Mouse (Mus musculus): Measurements from ENCODE around the gene Rorb. TPM values are rescaled to one million over a fixed set of nuclear protein-coding genes. Genes with fewer than 3 reads are reported as not detected.
A peak's percentile ranks its signal among the peaks of the same experiment; 100 is the strongest.

Gene Rorb
- total and polyA plus RNA-seq, 2 experiments from 2014 or later = 11.9 to 17.0 TPM

GRCm38 (mm10) chr19:18889632-18890031, 221.4 kb downstream of the Rorb start:
- no peak for ATAC-seq
- no peak for TF ChIP-seq CTCF (IDR thresholded peaks at IDR 0.05; ENCODE audit: low read depth)
- H3K4me3 ChIP-seq (ENCODE audit: low read depth, low read length) = peak overlapping the region; percentile 33
- 48% methylated on average over 1 of the region's 1 CpGs for WGBS
- peak overlapping the region; percentile 50 for H3K9ac ChIP-seq
- H3K4me1 ChIP-seq (ENCODE audit: insufficient read depth) = no peaks in the 10 kb centered on the region
- H3K9me3 ChIP-seq (ENCODE audit: low read length) = no peaks in the 10 kb centered on the region
- H3K4me2 ChIP-seq (ENCODE audit: low read depth) = peak overlapping the region; percentile 58
- no peaks in the 10 kb centered on the region for H3K27me3 ChIP-seq (ENCODE audit: insufficient read depth, low read length)
- no peaks in the 10 kb centered on the region for H3K36me3 ChIP-seq (ENCODE audit: insufficient read depth)
- DNase-seq = no peak
- peak overlapping the region; percentile 80; the same call in 1 of the 2 replicates for H3K27ac ChIP-seq (ENCODE audit: low read depth, low read length)

GRCm38 (mm10) chr19:18889117-18889627, 221.8 kb downstream of the Rorb start:
- WGBS = under 1% methylated on average over 11 of the region's 11 CpGs
- H3K27ac ChIP-seq (ENCODE audit: low read depth, low read length) = peak overlapping the region; percentile 80
- peak overlapping the region; percentile 50 for H3K9ac ChIP-seq
- no peak for TF ChIP-seq CTCF (IDR thresholded peaks at IDR 0.05; ENCODE audit: low read depth)
- H3K4me1 ChIP-seq (ENCODE audit: insufficient read depth) = no peaks in the 10 kb centered on the region
- no peaks in the 10 kb centered on the region for H3K9me3 ChIP-seq (ENCODE audit: low read length)
- H3K27me3 ChIP-seq (ENCODE audit: insufficient read depth, low read length) = no peaks in the 10 kb centered on the region
- H3K4me2 ChIP-seq (ENCODE audit: low read depth) = peak overlapping the region; percentile 58
- DNase-seq = peak; percentile 80
- peak overlapping the region; percentile 33 for H3K4me3 ChIP-seq (ENCODE audit: low read depth, low read length)
- ATAC-seq = peak; percentile 87
- H3K36me3 ChIP-seq (ENCODE audit: insufficient read depth) = no peaks in the 10 kb centered on the region

GRCm38 (mm10) chr19:18888491-18889116, 222.4 kb downstream of the Rorb start:
- DNase-seq = peak; percentile 75
- peak overlapping the region; percentile 58 for H3K4me2 ChIP-seq (ENCODE audit: low read depth)
- H3K36me3 ChIP-seq (ENCODE audit: insufficient read depth) = no peaks in the 10 kb centered on the region
- H3K27ac ChIP-seq (ENCODE audit: low read depth, low read length) = peak overlapping the region; percentile 80
- no peak for TF ChIP-seq CTCF (IDR thresholded peaks at IDR 0.05; ENCODE audit: low read depth)
- WGBS = 4% methylated on average over 13 of the region's 13 CpGs
- H3K27me3 ChIP-seq (ENCODE audit: insufficient read depth, low read length) = no peaks in the 10 kb centered on the region
- ATAC-seq = peak; percentile 85
- peak overlapping the region; percentile 50 for H3K9ac ChIP-seq
- no peaks in the 10 kb centered on the region for H3K4me1 ChIP-seq (ENCODE audit: insufficient read depth)
- peak overlapping the region; percentile 33 for H3K4me3 ChIP-seq (ENCODE audit: low read depth, low read length)
- H3K9me3 ChIP-seq (ENCODE audit: low read length) = no peaks in the 10 kb centered on the region

GRCm38 (mm10) chr19:18887646-18888407, 223.2 kb downstream of the Rorb start:
- Histone ChIP-seq H3K9me3 (ENCODE audit: low read length) (no peaks in the 10 kb centered on the region), H3K4me2 (ENCODE audit: low read depth) (no peak overlapping the region), H3K4me1 (ENCODE audit: insufficient read depth) (no peaks in the 10 kb centered on the region), H3K27ac (ENCODE audit: low read depth, low read length) (peak overlapping the region; percentile 57; the same call in 1 of the 2 replicates), H3K4me3 (ENCODE audit: low read depth, low read length) (no peak overlapping the region), H3K36me3 (ENCODE audit: insufficient read depth) (no peaks in the 10 kb centered on the region), H3K27me3 (ENCODE audit: insufficient read depth, low read length) (no peaks in the 10 kb centered on the region), H3K9ac (no peak overlapping the region)
- WGBS = 17% methylated on average over 11 of the region's 11 CpGs
- ATAC-seq (no peak), DNase-seq (no peak)
- no peak for TF ChIP-seq CTCF (IDR thresholded peaks at IDR 0.05; ENCODE audit: low read depth)

GRCm38 (mm10) chr19:18881162-18881561, 229.8 kb downstream of the Rorb start:
- 33% methylated on average over 5 of the region's 5 CpGs for WGBS
- ATAC-seq = no peak
- H3K36me3 ChIP-seq (ENCODE audit: insufficient read depth) = no peaks in the 10 kb centered on the region
- H3K9me3 ChIP-seq (ENCODE audit: low read length) = no peaks in the 10 kb centered on the region
- no peak overlapping the region for H3K4me3 ChIP-seq (ENCODE audit: low read depth, low read length)
- TF ChIP-seq CTCF (IDR thresholded peaks at IDR 0.05; ENCODE audit: low read depth) = no peak
- H3K4me2 ChIP-seq (ENCODE audit: low read depth) = no peak overlapping the region
- no peaks in the 10 kb centered on the region for H3K27me3 ChIP-seq (ENCODE audit: insufficient read depth, low read length)
- H3K4me1 ChIP-seq (ENCODE audit: insufficient read depth) = no peaks in the 10 kb centered on the region
- H3K27ac ChIP-seq (ENCODE audit: low read depth, low read length) = no peak overlapping the region
- H3K9ac ChIP-seq = no peak overlapping the region
- DNase-seq = no peak
